Mouse (Mus musculus) T-cell, adult 2 months (primary cell): ENCODE results near the gene Ccdc162.

Experiments
- DNase-seq: peaks from one replicate; pipeline ENCODE4 v3.0.0; 2022; ENCODE audit warnings: low spot score

Gene Ccdc162

GRCm38 (mm10) chr10:41635276-41636033 is 81.0 kb downstream of the Ccdc162 start:
- peak; percentile 15 for DNase-seq

GRCm38 (mm10) chr10:41633801-41634200 is 82.6 kb downstream of the Ccdc162 start:
- no peak for DNase-seq

- DNase-seq: no peak
Observed at GRCm38 (mm10) chr10:41632062-41632461, 84.4 kb downstream of the Ccdc162 start.

- no peak for DNase-seq
Observed at GRCm38 (mm10) chr10:41626996-41627395, 89.4 kb downstream of the Ccdc162 start.

GRCm38 (mm10) chr10:41619988-41620387 is 96.4 kb downstream of the Ccdc162 start:
- peak; percentile 73 for DNase-seq

- DNase-seq: peak; percentile 81
Observed at GRCm38 (mm10) chr10:41615487-41615886, 100.9 kb downstream of the Ccdc162 start.

- DNase-seq: no peak
Observed at GRCm38 (mm10) chr10:41611941-41612340, 104.5 kb downstream of the Ccdc162 start.

- DNase-seq: no peak
Observed at GRCm38 (mm10) chr10:41609475-41609874, 107.0 kb downstream of the Ccdc162 start.

- DNase-seq: no peak
Observed at GRCm38 (mm10) chr10:41608485-41608884, 107.9 kb downstream of the Ccdc162 start.

GRCm38 (mm10) chr10:41602667-41603066 is 113.8 kb downstream of the Ccdc162 start:
- DNase-seq: peak; percentile 40

GRCm38 (mm10) chr10:41601898-41602545 is 114.4 kb downstream of the Ccdc162 start:
- DNase-seq: no peak

- no peak for DNase-seq
Observed at GRCm38 (mm10) chr10:41601302-41601701, 115.1 kb downstream of the Ccdc162 start.

GRCm38 (mm10) chr10:41599051-41599450 is 117.4 kb downstream of the Ccdc162 start:
- no peak for DNase-seq

- DNase-seq: no peak
Observed at GRCm38 (mm10) chr10:41598221-41598620, 118.2 kb downstream of the Ccdc162 start.

GRCm38 (mm10) chr10:41595550-41595949 is 120.9 kb downstream of the Ccdc162 start:
- DNase-seq: peak; percentile 81

- no peak for DNase-seq
Observed at GRCm38 (mm10) chr10:41594957-41595356, 121.5 kb downstream of the Ccdc162 start.

- DNase-seq: no peak
Observed at GRCm38 (mm10) chr10:41594433-41594832, 122.0 kb downstream of the Ccdc162 start.

- DNase-seq: no peak
Observed at GRCm38 (mm10) chr10:41588616-41589015, 127.8 kb downstream of the Ccdc162 start.

GRCm38 (mm10) chr10:41586947-41587852 is 129.2 kb downstream of the Ccdc162 start:
- DNase-seq: no peak

- DNase-seq: no peak
Observed at GRCm38 (mm10) chr10:41583383-41583782, 133.1 kb downstream of the Ccdc162 start.

- DNase-seq: no peak
Observed at GRCm38 (mm10) chr10:41582901-41583361, 133.5 kb downstream of the Ccdc162 start.

- DNase-seq: no peak
Observed at GRCm38 (mm10) chr10:41580441-41580840, 136.0 kb downstream of the Ccdc162 start.
